Mouse (Mus musculus) hindbrain, embryonic 10.5 days (tissue): ENCODE results near the gene Iqcn. TPM values are rescaled to one million over a fixed set of nuclear protein-coding genes. Genes with fewer than 3 reads are reported as not detected.

ENCODE experiments used
- DNase-seq: peaks from one replicate; pipeline ENCODE4 v3.0.0-alpha.2; 2017; ENCODE audit warnings: low spot score
- H3K27ac ChIP-seq: fragments of 300-500 bp; sonication (generic); 2 replicates; pipeline ENCODE4 v1.5.1; 2016; ENCODE audit warnings: mild to moderate bottlenecking, moderate library complexity
- H3K27me3 ChIP-seq: fragments of 300-500 bp; sonication (generic); 2 replicates; pipeline ENCODE4 v1.6.1; 2016; ENCODE audit warnings: mild to moderate bottlenecking; ENCODE audit not compliant: poor library complexity, insufficient read depth, severe bottlenecking
- H3K36me3 ChIP-seq: fragments of 300-500 bp; sonication (generic); 2 replicates; pipeline ENCODE4 v1.6.1; 2016; ENCODE audit warnings: mild to moderate bottlenecking, moderate library complexity
- H3K4me1 ChIP-seq: fragments of 300-500 bp; sonication (generic); replicated peaks from 2 replicates; pipeline ENCODE4 v1.6.1; 2016; ENCODE audit warnings: mild to moderate bottlenecking
- H3K4me3 ChIP-seq: fragments of 300-500 bp; sonication (generic); 2 replicates; pipeline ENCODE4 v1.5.1; 2016; ENCODE audit warnings: mild to moderate bottlenecking, moderate library complexity
- H3K9me3 ChIP-seq: fragments of 300-500 bp; sonication (generic); 2 replicates; pipeline ENCODE4 v1.6.1; 2016; ENCODE audit warnings: mild to moderate bottlenecking, moderate library complexity
- WGBS: fragments of 180-500 bp; shearing (Covaris S2); methylation state at CpG from one replicate; pipeline ENCODE4 v1.1.7; 2016; 5-methylcytosine and 5-hydroxymethylcytosine counted together
- polyA plus RNA-seq: library from polyadenylated mRNA; unstranded; fragments of >200 nt; fragmentation: Nextera tagmentation; extraction: Ambion mirVana; gene quantifications from 2 replicates; pipeline ENCODE4 v1.2.1, GENCODE M21; 2016

Iqcn gene
- polyA plus RNA-seq, 1 experiment from 2014 or later = not detected

- WGBS = 8% methylated on average over 21 of the region's 21 CpGs
- peak overlapping the region; percentile 77 for H3K27ac ChIP-seq
- peak; percentile 66 for DNase-seq
- peaks cover 34% of the 10 kb centered on the region for H3K27me3 ChIP-seq
- H3K9me3 ChIP-seq = no peaks in the 10 kb centered on the region
- H3K36me3 ChIP-seq = peaks cover 53% of the 10 kb centered on the region
- peak overlapping the region; percentile 50 for H3K4me3 ChIP-seq
- peaks cover 50% of the 10 kb centered on the region for H3K4me1 ChIP-seq
Measured at GRCm38 (mm10) chr8:70766571-70767440, 63.5 kb downstream of the Iqcn start.

Other genes with a start within 250 kb of the Iqcn start
- gene Klhl26, start 226.5 kb upstream of the Iqcn start, polyA plus RNA-seq = 18.5 and 19.1 TPM in 2 replicates
- gene Tmem59l, start 216.1 kb upstream of the Iqcn start, polyA plus RNA-seq = 11.1 and 11.5 TPM in 2 replicates
- gene Crlf1, start 210.3 kb upstream of the Iqcn start, polyA plus RNA-seq = 4.5 and 10.3 TPM in 2 replicates
- 131 and 148 TPM in 2 replicates for gene Rex1bd, start 196.7 kb upstream of the Iqcn start, polyA plus RNA-seq
- gene Uba52, start 192.7 kb upstream of the Iqcn start, polyA plus RNA-seq = 914 and 933 TPM in 2 replicates
- 311 and 360 TPM in 2 replicates for gene Fkbp8, start 175.7 kb upstream of the Iqcn start, polyA plus RNA-seq
- gene Kxd1, start 175.5 kb upstream of the Iqcn start, polyA plus RNA-seq = 54.3 and 57.7 TPM in 2 replicates
- gene Ell, start 164.0 kb upstream of the Iqcn start, polyA plus RNA-seq = 20.5 and 22.4 TPM in 2 replicates
- gene Isyna1, start 109.1 kb upstream of the Iqcn start, polyA plus RNA-seq = 158 and 159 TPM in 2 replicates
- 84.4 and 117 TPM in 2 replicates for gene Ssbp4, start 94.6 kb upstream of the Iqcn start, polyA plus RNA-seq
- 1.1 and 1.6 TPM in 2 replicates for gene Lrrc25, start 87.3 kb upstream of the Iqcn start, polyA plus RNA-seq
- not detected in 2 replicates for gene Gdf15, start 71.0 kb upstream of the Iqcn start, polyA plus RNA-seq
- gene Pgpep1, start 43.1 kb upstream of the Iqcn start, polyA plus RNA-seq = 87.4 and 141 TPM in 2 replicates
- gene Lsm4, start 30.2 kb upstream of the Iqcn start, polyA plus RNA-seq = 344 and 354 TPM in 2 replicates
- gene Jund, start 4.5 kb upstream of the Iqcn start, polyA plus RNA-seq = 64.6 and 128 TPM in 2 replicates
- gene Gm3336, start 15.1 kb downstream of the Iqcn start, polyA plus RNA-seq = not detected in 2 replicates
- 0.63 and 0.69 TPM in 2 replicates for gene Pde4c, start 20.3 kb downstream of the Iqcn start, polyA plus RNA-seq
- 24.8 and 70.3 TPM in 2 replicates for gene Rab3a, start 51.2 kb downstream of the Iqcn start, polyA plus RNA-seq
- gene Mpv17l2, start 57.5 kb downstream of the Iqcn start, polyA plus RNA-seq = 35.0 and 40.6 TPM in 2 replicates
- 73.4 and 82.1 TPM in 2 replicates for gene Pik3r2, start 73.3 kb downstream of the Iqcn start, polyA plus RNA-seq
- gene Mast3, start 101.6 kb downstream of the Iqcn start, polyA plus RNA-seq = 11.4 and 18.2 TPM in 2 replicates
- gene Il12rb1, start 105.0 kb downstream of the Iqcn start, polyA plus RNA-seq = 0.05 TPM in 1 of 2 replicates, not detected in the other
- 7.3 and 8.7 TPM in 2 replicates for gene Arrdc2, start 136.3 kb downstream of the Iqcn start, polyA plus RNA-seq
- 6.2 and 19.3 TPM in 2 replicates for gene Kcnn1, start 159.8 kb downstream of the Iqcn start, polyA plus RNA-seq
- 172 and 182 TPM in 2 replicates for gene Ccdc124, start 170.5 kb downstream of the Iqcn start, polyA plus RNA-seq
- 0.39 and 0.59 TPM in 2 replicates for gene Slc5a5, start 189.3 kb downstream of the Iqcn start, polyA plus RNA-seq
- 3,443 and 3,791 TPM in 2 replicates for gene Rpl18a, start 194.0 kb downstream of the Iqcn start, polyA plus RNA-seq
- 66.6 and 74.5 TPM in 2 replicates for gene Map1s, start 202.5 kb downstream of the Iqcn start, polyA plus RNA-seq